Mouse (Mus musculus): Measurements from ENCODE around the gene Atpaf1. TPM values are rescaled to one million over a fixed set of nuclear protein-coding genes. Genes with fewer than 3 reads are reported as not detected.

Atpaf1 gene
- 51.1 and 51.4 TPM in 2 replicates for polyA plus RNA-seq (2014; fragmentation: Nextera tagmentation; extraction: Ambion mirVana)

GRCm38 (mm10) chr4:115784769-115785510 is at the start of gene Atpaf1:
Gene Atpaf1, plus strand, starts transcription at chr4:115784812.
- WGBS: under 1% methylated on average over 58 of the region's 69 CpGs
- no peaks in the 10 kb centered on the region for H3K9me3 ChIP-seq (ENCODE audit: control insufficient read depth, low read length)
- H3K4me1 ChIP-seq (ENCODE audit: control insufficient read depth, insufficient read depth, low read length): peaks cover 6% of the 10 kb centered on the region; the same call in 1 of the 2 replicates
- peak within 1 kb of the TSS; percentile 76 for H3K9ac ChIP-seq (ENCODE audit: low read length)
- H3K4me3 ChIP-seq (ENCODE audit: low read depth, low read length): peak within 1 kb of the TSS; percentile 67
- ATAC-seq (ENCODE audit: insufficient read depth, low FRiP score, low TSS enrichment) (peak; percentile 89), DNase-seq (ENCODE audit: low spot score) (peak; percentile 82)
- no peaks in the 10 kb centered on the region for H3K27me3 ChIP-seq (ENCODE audit: control insufficient read depth, insufficient read depth, low read length)
- no peak within 1 kb of the TSS for H3K27ac ChIP-seq (ENCODE audit: low read depth, low read length)
- H3K4me2 ChIP-seq (ENCODE audit: low read depth): peak within 1 kb of the TSS; percentile 57
- 0 out of 2 replicates have a peak, but pooled peaks cover 1% of the 10 kb centered on the region for H3K36me3 ChIP-seq (ENCODE audit: control insufficient read depth, insufficient read depth, low read length)

- Histone ChIP-seq H3K27me3 (ENCODE audit: control insufficient read depth, insufficient read depth, low read length) (no peaks in the 10 kb centered on the region), H3K36me3 (ENCODE audit: control insufficient read depth, insufficient read depth, low read length) (no peaks in the 10 kb centered on the region), H3K4me1 (ENCODE audit: control insufficient read depth, insufficient read depth, low read length) (0 out of 2 replicates have a peak, but pooled peaks cover 2% of the 10 kb centered on the region), H3K4me3 (ENCODE audit: low read depth, low read length) (no peak overlapping the region), H3K4me2 (ENCODE audit: low read depth) (no peak overlapping the region), H3K9me3 (ENCODE audit: control insufficient read depth, low read length) (no peaks in the 10 kb centered on the region), H3K9ac (ENCODE audit: low read length) (no peak overlapping the region), H3K27ac (ENCODE audit: low read depth, low read length) (no peak overlapping the region)
- WGBS: 61% methylated on average over 4 of the region's 4 CpGs
- no peak for ATAC-seq (ENCODE audit: insufficient read depth, low FRiP score, low TSS enrichment)
- DNase-seq (ENCODE audit: low spot score): no peak
Measured at GRCm38 (mm10) chr4:115734867-115735266, 49.7 kb upstream of the Atpaf1 start.

DNA sequence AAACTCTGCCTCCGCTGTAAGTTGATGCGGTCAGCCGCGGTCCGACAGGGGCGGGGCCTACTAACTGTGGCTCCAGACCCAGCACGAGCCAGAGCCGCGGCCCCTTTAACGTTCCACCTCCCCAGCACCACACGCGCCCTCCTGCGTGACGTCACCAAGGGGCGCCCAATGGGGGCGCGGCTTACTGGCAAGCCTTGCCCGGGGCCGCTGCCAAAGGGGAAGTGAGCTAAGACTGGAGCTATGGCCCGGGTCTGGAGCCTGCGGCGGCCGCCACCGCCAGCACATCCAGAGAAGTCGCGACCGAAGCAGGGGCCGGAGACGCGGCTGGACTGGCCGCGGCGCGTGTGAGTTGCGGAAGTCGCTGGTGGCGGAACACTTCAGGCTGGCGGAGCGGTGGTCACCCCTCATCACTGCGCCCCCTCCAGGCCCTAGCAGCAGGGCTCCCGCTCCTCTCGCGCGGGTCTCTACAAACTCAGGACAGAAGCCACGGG is 47.0 kb upstream of the Atpaf1 start, which contains the start of gene Efcab14:
TSS of gene Efcab14 (plus strand) at position 194 of the 491 bp plus-strand sequence.
- ATAC-seq (ENCODE audit: insufficient read depth, low FRiP score, low TSS enrichment) (peak; percentile 100), DNase-seq (ENCODE audit: low spot score) (peak; percentile 100)
- peak within 1 kb of the TSS; percentile 73 for H3K4me2 ChIP-seq (ENCODE audit: low read depth)
- H3K4me1 ChIP-seq (ENCODE audit: control insufficient read depth, insufficient read depth, low read length): 0 out of 2 replicates have a peak, but pooled peaks cover 2% of the 10 kb centered on the region
- H3K36me3 ChIP-seq (ENCODE audit: control insufficient read depth, insufficient read depth, low read length): no peaks in the 10 kb centered on the region
- WGBS: 0% methylated on average over 45 of the region's 45 CpGs
- H3K4me3 ChIP-seq (ENCODE audit: low read depth, low read length): peak within 1 kb of the TSS; percentile 81
- no peaks in the 10 kb centered on the region for H3K9me3 ChIP-seq (ENCODE audit: control insufficient read depth, low read length)
- H3K27me3 ChIP-seq (ENCODE audit: control insufficient read depth, insufficient read depth, low read length): no peaks in the 10 kb centered on the region
- peak within 1 kb of the TSS; percentile 81 for H3K9ac ChIP-seq (ENCODE audit: low read length)
- H3K27ac ChIP-seq (ENCODE audit: low read depth, low read length): peak within 1 kb of the TSS; percentile 82

DNA sequence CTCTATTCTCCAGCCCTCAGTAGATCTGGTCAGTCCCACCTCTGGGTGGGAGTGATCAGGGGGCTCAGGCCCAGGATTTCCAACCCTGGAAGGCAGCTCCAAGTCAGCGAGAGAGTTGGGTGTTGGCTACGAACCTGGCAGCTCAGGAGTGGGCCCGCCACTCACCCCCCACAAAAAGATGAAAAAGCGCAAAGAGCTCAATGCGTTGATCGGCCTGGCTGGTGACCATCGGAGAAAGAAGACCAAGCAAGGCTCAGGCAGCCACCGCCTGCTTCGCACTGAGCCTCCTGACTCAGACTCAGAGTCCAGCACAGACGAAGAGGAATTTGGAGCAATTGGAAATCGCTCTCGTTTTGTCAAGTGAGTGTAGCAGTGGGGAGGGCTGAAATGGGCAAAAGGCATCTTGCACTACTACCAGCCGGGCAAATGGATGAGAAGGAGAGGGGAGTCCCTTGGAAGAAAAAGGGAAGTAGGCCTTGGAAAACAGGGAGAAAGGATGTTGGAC is 46.1 kb upstream of the Atpaf1 start:
- Histone ChIP-seq H3K9me3 (ENCODE audit: control insufficient read depth, low read length) (no peaks in the 10 kb centered on the region), H3K27me3 (ENCODE audit: control insufficient read depth, insufficient read depth, low read length) (no peaks in the 10 kb centered on the region), H3K4me2 (ENCODE audit: low read depth) (peak overlapping the region; percentile 73), H3K9ac (ENCODE audit: low read length) (peak overlapping the region; percentile 81), H3K4me1 (ENCODE audit: control insufficient read depth, insufficient read depth, low read length) (0 out of 2 replicates have a peak, but pooled peaks cover 2% of the 10 kb centered on the region), H3K4me3 (ENCODE audit: low read depth, low read length) (peak overlapping the region; percentile 81), H3K27ac (ENCODE audit: low read depth, low read length) (no peak overlapping the region), H3K36me3 (ENCODE audit: control insufficient read depth, insufficient read depth, low read length) (no peaks in the 10 kb centered on the region)
- DNase-seq (ENCODE audit: low spot score): no peak
- no peak for ATAC-seq (ENCODE audit: insufficient read depth, low FRiP score, low TSS enrichment)
- WGBS: 48% methylated on average over 13 of the region's 13 CpGs

DNA sequence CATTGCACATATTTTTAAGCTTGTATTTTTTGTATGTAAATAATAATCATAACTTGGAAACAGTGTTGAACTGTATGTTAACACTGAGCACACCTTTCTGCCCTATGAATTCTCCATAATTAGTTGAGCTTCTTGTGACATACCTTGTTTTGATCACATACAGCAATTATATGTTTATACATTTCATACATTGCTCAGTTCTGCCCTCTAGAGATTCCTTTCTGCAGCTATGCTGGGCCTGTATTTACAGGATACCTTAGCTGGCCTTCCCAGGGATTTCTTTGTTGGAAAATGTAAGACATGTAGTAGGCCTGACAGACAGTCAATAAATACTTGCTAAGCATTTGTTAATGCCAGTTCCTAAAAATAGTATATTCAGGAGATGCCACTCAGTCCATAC is 42.0 kb upstream of the Atpaf1 start:
- H3K9me3 ChIP-seq (ENCODE audit: control insufficient read depth, low read length): no peaks in the 10 kb centered on the region
- H3K36me3 ChIP-seq (ENCODE audit: control insufficient read depth, insufficient read depth, low read length): peaks cover 2% of the 10 kb centered on the region; the same call in 1 of the 2 replicates
- no peak overlapping the region for H3K4me3 ChIP-seq (ENCODE audit: low read depth, low read length)
- H3K4me1 ChIP-seq (ENCODE audit: control insufficient read depth, insufficient read depth, low read length): 0 out of 2 replicates have a peak, but pooled peaks cover 2% of the 10 kb centered on the region
- H3K27ac ChIP-seq (ENCODE audit: low read depth, low read length): no peak overlapping the region
- DNase-seq (ENCODE audit: low spot score): no peak
- no peaks in the 10 kb centered on the region for H3K27me3 ChIP-seq (ENCODE audit: control insufficient read depth, insufficient read depth, low read length)
- H3K9ac ChIP-seq (ENCODE audit: low read length): no peak overlapping the region
- H3K4me2 ChIP-seq (ENCODE audit: low read depth): no peak overlapping the region
- no peak for ATAC-seq (ENCODE audit: insufficient read depth, low FRiP score, low TSS enrichment)

DNA sequence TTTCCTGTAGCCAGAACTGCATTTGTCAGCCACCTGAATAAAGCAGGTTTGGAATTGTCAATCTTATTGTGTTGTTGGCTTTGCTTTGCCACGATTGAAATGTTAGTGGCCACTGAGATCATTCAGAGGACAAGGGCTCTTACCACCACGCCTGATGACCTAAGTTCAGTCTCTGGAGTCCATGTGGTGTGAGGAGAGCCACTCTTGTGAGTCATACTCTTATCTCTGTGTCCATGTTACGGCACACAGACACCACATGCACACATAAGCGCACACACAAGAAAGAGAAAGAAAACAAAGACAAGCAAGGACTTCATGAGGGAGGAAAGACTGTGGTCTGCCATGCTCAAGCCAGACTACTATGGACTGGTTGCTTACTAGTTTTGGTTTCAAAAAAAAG is 41.5 kb upstream of the Atpaf1 start:
- no peaks in the 10 kb centered on the region for H3K27me3 ChIP-seq (ENCODE audit: control insufficient read depth, insufficient read depth, low read length)
- 89% methylated on average over 4 of the region's 4 CpGs for WGBS
- H3K9me3 ChIP-seq (ENCODE audit: control insufficient read depth, low read length): no peaks in the 10 kb centered on the region

GRCm38 (mm10) chr4:115748181-115748580 is 36.4 kb upstream of the Atpaf1 start:
- no peak overlapping the region for H3K4me3 ChIP-seq (ENCODE audit: low read depth, low read length)
- H3K27ac ChIP-seq (ENCODE audit: low read depth, low read length): no peak overlapping the region
- H3K4me2 ChIP-seq (ENCODE audit: low read depth): no peak overlapping the region
- H3K36me3 ChIP-seq (ENCODE audit: control insufficient read depth, insufficient read depth, low read length): peaks cover 2% of the 10 kb centered on the region
- DNase-seq (ENCODE audit: low spot score) (no peak), ATAC-seq (ENCODE audit: insufficient read depth, low FRiP score, low TSS enrichment) (no peak)
- WGBS: 21% methylated on average over 1 of the region's 1 CpGs
- H3K9ac ChIP-seq (ENCODE audit: low read length): no peak overlapping the region
- no peaks in the 10 kb centered on the region for H3K9me3 ChIP-seq (ENCODE audit: control insufficient read depth, low read length)
- H3K27me3 ChIP-seq (ENCODE audit: control insufficient read depth, insufficient read depth, low read length): no peaks in the 10 kb centered on the region
- no peaks in the 10 kb centered on the region for H3K4me1 ChIP-seq (ENCODE audit: control insufficient read depth, insufficient read depth, low read length)

More for the DNA sequence above, 41.5 kb upstream of the Atpaf1 start:
- H3K4me2 ChIP-seq (ENCODE audit: low read depth): no peak overlapping the region
- DNase-seq (ENCODE audit: low spot score) (no peak), ATAC-seq (ENCODE audit: insufficient read depth, low FRiP score, low TSS enrichment) (no peak)
- 0 out of 2 replicates have a peak, but pooled peaks cover 2% of the 10 kb centered on the region for H3K4me1 ChIP-seq (ENCODE audit: control insufficient read depth, insufficient read depth, low read length)
- no peak overlapping the region for H3K4me3 ChIP-seq (ENCODE audit: low read depth, low read length)
- H3K36me3 ChIP-seq (ENCODE audit: control insufficient read depth, insufficient read depth, low read length): peaks cover 2% of the 10 kb centered on the region; the same call in 1 of the 2 replicates
- H3K9ac ChIP-seq (ENCODE audit: low read length): no peak overlapping the region
- no peak overlapping the region for H3K27ac ChIP-seq (ENCODE audit: low read depth, low read length)

GRCm38 (mm10) chr4:115749336-115749735 is 35.3 kb upstream of the Atpaf1 start:
- ATAC-seq (ENCODE audit: insufficient read depth, low FRiP score, low TSS enrichment) (no peak), DNase-seq (ENCODE audit: low spot score) (no peak)
- Histone ChIP-seq H3K36me3 (ENCODE audit: control insufficient read depth, insufficient read depth, low read length) (peaks cover 4% of the 10 kb centered on the region), H3K4me1 (ENCODE audit: control insufficient read depth, insufficient read depth, low read length) (no peaks in the 10 kb centered on the region), H3K27me3 (ENCODE audit: control insufficient read depth, insufficient read depth, low read length) (no peaks in the 10 kb centered on the region), H3K4me3 (ENCODE audit: low read depth, low read length) (no peak overlapping the region), H3K27ac (ENCODE audit: low read depth, low read length) (no peak overlapping the region), H3K9ac (ENCODE audit: low read length) (no peak overlapping the region), H3K9me3 (ENCODE audit: control insufficient read depth, low read length) (no peaks in the 10 kb centered on the region), H3K4me2 (ENCODE audit: low read depth) (no peak overlapping the region)
- 90% methylated on average over 1 of the region's 1 CpGs for WGBS

Measured in neural tube, embryonic 11.5 days (tissue).